Mouse (Mus musculus): Measurements from ENCODE around the gene Pxk. TPM values are rescaled to one million over a fixed set of nuclear protein-coding genes. Genes with fewer than 3 reads are reported as not detected.

The Pxk gene
- polyA plus RNA-seq, 1 experiment from 2014 or later, result 25.5 TPM

GRCm38 (mm10) chr14:8174634-8175033 lies 76.6 kb downstream of the Pxk start:
- no peak overlapping the region for H3K4me3 ChIP-seq
- no peaks in the 10 kb centered on the region for H3K9me3 ChIP-seq (replicated peaks)
- no peak overlapping the region for H3K9ac ChIP-seq
- peaks cover 6% of the 10 kb centered on the region; the same call in 1 of the 2 replicates for H3K4me1 ChIP-seq (replicated peaks)
- H3K27ac ChIP-seq (ENCODE audit: poor library complexity, severe bottlenecking), result no peak overlapping the region
- no peak overlapping the region for H3K4me2 ChIP-seq
- WGBS, result 68% methylated on average over 5 of the region's 5 CpGs
- H3K36me3 ChIP-seq, result peaks cover 11% of the 10 kb centered on the region
- no peak for ATAC-seq (ENCODE audit: insufficient number of reproducible peaks, low FRiP score)
- H3K27me3 ChIP-seq (replicated peaks), result no peaks in the 10 kb centered on the region

- no peak overlapping the region for H3K4me3 ChIP-seq
Observed at GRCm38 (mm10) chr14:8176251-8176650, 78.2 kb downstream of the Pxk start.

GRCm38 (mm10) chr14:8180371-8181035 lies 82.5 kb downstream of the Pxk start:
- Histone ChIP-seq H3K36me3 (no peaks in the 10 kb centered on the region), H3K27ac (ENCODE audit: poor library complexity, severe bottlenecking) (no peak overlapping the region)
- 68% methylated on average over 4 of the region's 4 CpGs for WGBS

More at GRCm38 (mm10) chr14:8176251-8176650, 78.2 kb downstream of the Pxk start:
- Histone ChIP-seq H3K27ac (ENCODE audit: poor library complexity, severe bottlenecking) (no peak overlapping the region), H3K36me3 (no peaks in the 10 kb centered on the region), H3K9me3 (replicated peaks) (no peaks in the 10 kb centered on the region), H3K27me3 (replicated peaks) (no peaks in the 10 kb centered on the region), H3K9ac (no peak overlapping the region), H3K4me2 (no peak overlapping the region), H3K4me1 (replicated peaks) (peaks cover 6% of the 10 kb centered on the region; the same call in 1 of the 2 replicates)
- WGBS, result 57% methylated on average over 5 of the region's 5 CpGs
- ATAC-seq (ENCODE audit: insufficient number of reproducible peaks, low FRiP score), result no peak

DNA sequence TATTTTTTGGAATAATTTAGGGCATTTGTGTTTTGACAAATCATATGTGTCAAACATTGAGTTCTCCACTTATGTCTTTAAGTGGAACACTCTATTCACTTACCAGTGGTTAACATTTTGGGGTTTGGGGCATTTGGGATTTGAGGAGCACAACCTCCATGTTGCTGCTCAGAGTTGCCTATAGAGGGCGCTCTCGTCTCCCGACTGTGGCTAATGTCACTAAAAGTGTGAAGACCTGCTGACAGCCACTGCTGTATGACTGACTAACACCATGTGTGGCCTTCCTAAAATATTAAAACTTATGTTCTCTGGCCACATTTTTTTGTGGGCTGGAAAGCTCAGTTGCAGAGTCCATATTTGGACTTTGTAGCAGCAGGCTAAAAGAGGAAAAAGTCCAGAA lies 85.3 kb downstream of the Pxk start:
- no peak overlapping the region for H3K9ac ChIP-seq
- 52% methylated on average over 3 of the region's 3 CpGs for WGBS

More at GRCm38 (mm10) chr14:8180371-8181035, 82.5 kb downstream of the Pxk start:
- no peak overlapping the region for H3K4me2 ChIP-seq
- no peak overlapping the region; the same call in 1 of the 2 replicates for H3K9ac ChIP-seq
- peaks cover 3% of the 10 kb centered on the region; the same call in 1 of the 2 replicates for H3K9me3 ChIP-seq (replicated peaks)
- no peaks in the 10 kb centered on the region for H3K27me3 ChIP-seq (replicated peaks)
- no peak for ATAC-seq (ENCODE audit: insufficient number of reproducible peaks, low FRiP score)
- H3K4me1 ChIP-seq (replicated peaks), result no peaks in the 10 kb centered on the region
- H3K4me3 ChIP-seq, result no peak overlapping the region

DNA sequence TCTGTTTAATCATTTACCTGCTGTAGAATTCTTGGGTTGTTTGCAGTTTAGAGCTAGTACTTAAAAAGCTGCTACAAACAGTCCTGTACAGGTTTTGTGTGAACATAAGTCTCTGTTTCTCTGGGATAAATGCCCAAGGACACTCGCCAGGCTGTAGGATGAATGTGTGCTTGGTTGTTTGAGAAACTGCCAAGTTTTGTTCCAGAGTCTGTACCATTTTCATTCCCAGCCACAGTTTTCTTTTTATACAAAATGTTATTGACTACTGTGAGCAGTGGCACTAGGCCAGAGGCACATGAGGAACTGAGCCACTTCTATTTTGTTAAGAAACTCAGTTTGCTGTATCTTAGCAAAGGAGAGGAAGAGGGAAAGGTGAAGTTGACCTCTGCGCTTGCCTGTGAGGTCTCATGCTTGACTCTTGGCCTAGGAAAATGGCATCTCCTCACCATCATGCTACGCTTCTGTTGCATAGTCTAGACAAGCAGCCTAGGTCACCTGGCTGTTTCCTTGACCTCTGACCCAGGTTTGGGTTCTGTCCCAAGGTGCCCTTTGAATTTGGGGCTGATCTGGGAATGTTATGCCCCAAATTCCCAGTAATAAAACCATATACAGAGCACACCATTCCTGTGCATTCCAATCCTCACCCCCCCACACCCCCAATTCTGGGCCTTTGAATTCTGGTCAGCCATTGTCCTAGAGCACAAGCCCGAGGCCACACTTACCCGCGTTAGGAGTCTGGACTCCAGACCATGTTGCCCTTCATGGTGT lies 88.5 kb downstream of the Pxk start:
- no peak overlapping the region for H3K4me2 ChIP-seq
- H3K4me1 ChIP-seq (replicated peaks), result no peaks in the 10 kb centered on the region
- peaks cover 3% of the 10 kb centered on the region; the same call in 1 of the 2 replicates for H3K9me3 ChIP-seq (replicated peaks)
- no peak overlapping the region for H3K4me3 ChIP-seq
- H3K27me3 ChIP-seq (replicated peaks), result no peaks in the 10 kb centered on the region
- no peak overlapping the region for H3K9ac ChIP-seq
- no peaks in the 10 kb centered on the region for H3K36me3 ChIP-seq
- WGBS, result 85% methylated on average over 6 of the region's 6 CpGs
- no peak for ATAC-seq (ENCODE audit: insufficient number of reproducible peaks, low FRiP score)
- H3K27ac ChIP-seq (ENCODE audit: poor library complexity, severe bottlenecking), result no peak overlapping the region

More for the DNA sequence above, 85.3 kb downstream of the Pxk start:
- no peaks in the 10 kb centered on the region for H3K4me1 ChIP-seq (replicated peaks)
- no peak overlapping the region for H3K4me2 ChIP-seq
- H3K4me3 ChIP-seq, result no peak overlapping the region
- no peaks in the 10 kb centered on the region for H3K36me3 ChIP-seq
- H3K27ac ChIP-seq (ENCODE audit: poor library complexity, severe bottlenecking), result no peak overlapping the region
- peaks cover 3% of the 10 kb centered on the region; the same call in 1 of the 2 replicates for H3K9me3 ChIP-seq (replicated peaks)
- ATAC-seq (ENCODE audit: insufficient number of reproducible peaks, low FRiP score), result no peak
- no peaks in the 10 kb centered on the region for H3K27me3 ChIP-seq (replicated peaks)

DNA sequence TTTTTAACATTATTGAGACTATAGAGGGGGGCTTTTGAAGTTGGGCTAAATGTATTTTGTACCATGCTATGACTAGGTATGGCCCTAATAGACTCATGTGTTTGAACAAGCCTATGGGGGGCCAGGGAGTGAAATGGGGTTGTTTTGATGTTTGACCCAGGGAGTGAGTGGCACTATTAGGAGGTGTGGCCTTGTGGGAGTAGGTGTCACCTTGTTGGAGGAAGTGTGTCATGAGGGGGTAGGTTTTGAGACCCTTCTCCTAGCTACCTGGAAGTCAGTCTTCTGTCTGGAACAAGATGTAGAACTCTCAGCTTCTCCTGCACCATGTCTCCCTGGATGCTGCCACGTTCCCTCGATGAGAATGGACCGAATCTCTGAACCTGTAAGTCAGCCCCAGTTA lies 92.5 kb downstream of the Pxk start:
- Histone ChIP-seq H3K4me1 (replicated peaks) (no peaks in the 10 kb centered on the region), H3K4me3 (no peak overlapping the region), H3K27ac (ENCODE audit: poor library complexity, severe bottlenecking) (no peak overlapping the region), H3K4me2 (no peak overlapping the region), H3K9me3 (replicated peaks) (no peaks in the 10 kb centered on the region), H3K36me3 (no peaks in the 10 kb centered on the region), H3K9ac (no peak overlapping the region), H3K27me3 (replicated peaks) (no peaks in the 10 kb centered on the region)
- 85% methylated on average over 3 of the region's 3 CpGs for WGBS
- no peak for ATAC-seq (ENCODE audit: insufficient number of reproducible peaks, low FRiP score)

- WGBS, result 65% methylated on average over 12 of the region's 12 CpGs
- Histone ChIP-seq H3K4me2 (no peak overlapping the region), H3K36me3 (no peaks in the 10 kb centered on the region), H3K4me3 (no peak overlapping the region), H3K27ac (ENCODE audit: poor library complexity, severe bottlenecking) (no peak overlapping the region), H3K9ac (no peak overlapping the region), H3K27me3 (replicated peaks) (no peaks in the 10 kb centered on the region), H3K4me1 (replicated peaks) (no peaks in the 10 kb centered on the region), H3K9me3 (replicated peaks) (no peaks in the 10 kb centered on the region)
- ATAC-seq (ENCODE audit: insufficient number of reproducible peaks, low FRiP score), result no peak
Observed at GRCm38 (mm10) chr14:8191331-8191965, 93.4 kb downstream of the Pxk start.

DNA sequence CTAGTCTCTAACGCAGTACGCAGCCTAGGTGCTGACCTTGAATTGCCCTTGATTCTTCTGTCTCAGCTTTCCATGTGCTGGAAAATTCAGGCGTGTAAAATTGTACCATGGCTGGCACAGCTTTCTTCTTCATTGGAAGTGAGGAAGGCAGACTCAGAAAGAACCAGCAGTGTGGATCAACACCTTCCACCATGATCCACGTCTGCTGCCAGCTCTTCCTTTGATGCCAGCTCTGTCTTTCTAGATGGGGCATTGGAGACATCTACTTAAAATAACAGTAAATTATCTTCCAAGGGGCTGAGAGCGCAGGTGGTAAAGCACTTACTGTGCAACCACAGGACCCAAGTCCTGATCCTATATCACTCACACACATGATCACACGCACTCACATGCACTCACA lies 94.7 kb downstream of the Pxk start:
- Histone ChIP-seq H3K36me3 (no peaks in the 10 kb centered on the region), H3K4me2 (no peak overlapping the region), H3K4me1 (replicated peaks) (no peaks in the 10 kb centered on the region), H3K27ac (ENCODE audit: poor library complexity, severe bottlenecking) (no peak overlapping the region), H3K27me3 (replicated peaks) (no peaks in the 10 kb centered on the region), H3K9me3 (replicated peaks) (no peaks in the 10 kb centered on the region), H3K9ac (no peak overlapping the region), H3K4me3 (no peak overlapping the region)
- no peak for ATAC-seq (ENCODE audit: insufficient number of reproducible peaks, low FRiP score)
- WGBS, result 83% methylated on average over 6 of the region's 6 CpGs

DNA sequence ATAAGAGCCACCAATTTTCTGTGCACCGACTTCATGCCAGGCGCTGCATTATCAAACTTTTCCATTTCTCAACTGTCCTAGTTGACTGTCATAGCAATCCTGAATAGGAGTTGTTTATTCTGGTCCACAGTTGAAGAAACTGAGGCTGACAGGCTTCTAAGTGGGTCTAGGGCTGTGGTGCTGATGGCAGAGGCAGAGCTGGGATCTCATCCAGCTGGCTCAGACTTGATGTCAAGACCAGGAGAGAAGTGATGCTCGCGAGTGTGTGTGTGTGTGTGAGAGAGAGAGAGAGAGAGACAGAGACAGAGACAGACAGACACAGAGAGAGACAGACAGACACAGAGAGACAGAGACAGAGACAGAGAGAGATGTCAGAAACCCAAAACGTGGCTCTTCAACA lies 102.8 kb downstream of the Pxk start:
- H3K4me1 ChIP-seq (replicated peaks), result peaks cover 1% of the 10 kb centered on the region
- H3K4me3 ChIP-seq, result no peak overlapping the region
- H3K9ac ChIP-seq, result no peak overlapping the region
- WGBS, result 65% methylated on average over 5 of the region's 5 CpGs
- ATAC-seq (ENCODE audit: insufficient number of reproducible peaks, low FRiP score), result no peak
- no peaks in the 10 kb centered on the region for H3K9me3 ChIP-seq (replicated peaks)
- H3K4me2 ChIP-seq, result no peak overlapping the region
- H3K27me3 ChIP-seq (replicated peaks), result no peaks in the 10 kb centered on the region
- no peaks in the 10 kb centered on the region for H3K36me3 ChIP-seq
- no peak overlapping the region for H3K27ac ChIP-seq (ENCODE audit: poor library complexity, severe bottlenecking)

GRCm38 (mm10) chr14:8201715-8202114 lies 103.7 kb downstream of the Pxk start:
- no peak for ATAC-seq (ENCODE audit: insufficient number of reproducible peaks, low FRiP score)
- Histone ChIP-seq H3K4me3 (no peak overlapping the region), H3K9ac (no peak overlapping the region), H3K27ac (ENCODE audit: poor library complexity, severe bottlenecking) (no peak overlapping the region), H3K36me3 (no peaks in the 10 kb centered on the region), H3K27me3 (replicated peaks) (no peaks in the 10 kb centered on the region), H3K9me3 (replicated peaks) (no peaks in the 10 kb centered on the region), H3K4me1 (replicated peaks) (peaks cover 11% of the 10 kb centered on the region), H3K4me2 (no peak overlapping the region)
- 71% methylated on average over 3 of the region's 3 CpGs for WGBS
